Mouse (Mus musculus) myocyte (in vitro differentiated cells): ENCODE results near the gene A230072I06Rik.

Experiments
- E2F4 ChIP-seq: IDR thresholded peaks from one replicate; pipeline ENCODE4 v1.6.1; 2011; ENCODE audit warnings: mild to moderate bottlenecking, control low read depth, moderate library complexity; ENCODE audit not compliant: insufficient read depth
- MAX ChIP-seq: IDR thresholded peaks from one replicate; pipeline ENCODE4 v1.6.1; 2011; ENCODE audit warnings: low read depth, mild to moderate bottlenecking, control low read depth
- MYOD1 ChIP-seq, 3 experiments: IDR thresholded peaks; one replicate each; pipeline ENCODE4 v1.6.1; 2011; ENCODE audit warnings: control low read depth in 2 of 3, low read depth in 2 of 3, mild to moderate bottlenecking in 2 of 3, moderate library complexity in 1 of 3; ENCODE audit not compliant: insufficient read length in 2 of 3, control insufficient read depth in 1 of 3
- MYOG ChIP-seq, 3 experiments: IDR thresholded peaks; one replicate each; pipeline ENCODE4 v1.6.1; 2011; ENCODE audit warnings: control low read depth in 2 of 3, low read depth in 2 of 3, mild to moderate bottlenecking in 2 of 3; ENCODE audit not compliant: insufficient read length in 2 of 3, control insufficient read depth in 1 of 3, insufficient read depth in 1 of 3
- POLR2A ChIP-seq: IDR thresholded peaks from one replicate; pipeline ENCODE4 v1.6.1; 2011; ENCODE audit warnings: low read depth, mild to moderate bottlenecking, control low read depth, moderate library complexity; ENCODE audit not compliant: insufficient read length
- POLR2AphosphoS2 ChIP-seq: IDR thresholded peaks from one replicate; pipeline ENCODE4 v1.6.1; 2011; ENCODE audit warnings: low read depth, control low read depth; ENCODE audit not compliant: insufficient read length
- SRF ChIP-seq: IDR thresholded peaks from one replicate; pipeline ENCODE4 v1.6.1; 2011; ENCODE audit warnings: low read depth; ENCODE audit not compliant: control insufficient read depth, insufficient read length
- TCF3 ChIP-seq: IDR thresholded peaks from one replicate; pipeline ENCODE4 v1.6.1; 2011; ENCODE audit warnings: low read depth, control low read depth; ENCODE audit not compliant: insufficient read length
- USF1 ChIP-seq: IDR thresholded peaks from one replicate; pipeline ENCODE4 v1.6.1; 2011; ENCODE audit warnings: low read depth, mild to moderate bottlenecking, control low read depth, moderate library complexity

- TF ChIP-seq POLR2AphosphoS2: no peak
- TF ChIP-seq POLR2A: no peak
- TF ChIP-seq USF1: no peak
- TF ChIP-seq MAX: no peak
- no peak for TF ChIP-seq TCF3
- TF ChIP-seq E2F4: no peak
- no peak for TF ChIP-seq MYOD1 (IDR thresholded peaks at IDR 0.05; ENCODE audit: control insufficient read depth in 1 of 3, insufficient read length in 2 of 3, low read depth in 2 of 3)
- TF ChIP-seq MYOG (IDR thresholded peaks at IDR 0.05; ENCODE audit: control insufficient read depth in 1 of 3, insufficient read depth in 1 of 3, insufficient read length in 2 of 3, low read depth in 2 of 3): no peak
- no peak for TF ChIP-seq SRF
These were observed 11.9 kb downstream of the A230072I06Rik start for GRCm38 (mm10) chr8:12290551-12290950.
